Mouse (Mus musculus): ENCODE results near the gene Clip4. TPM values are rescaled to one million over a fixed set of nuclear protein-coding genes. Genes with fewer than 3 reads are reported as not detected.

Clip4 gene
- total RNA-seq, 1 experiment from 2014 or later, result not detected

DNA sequence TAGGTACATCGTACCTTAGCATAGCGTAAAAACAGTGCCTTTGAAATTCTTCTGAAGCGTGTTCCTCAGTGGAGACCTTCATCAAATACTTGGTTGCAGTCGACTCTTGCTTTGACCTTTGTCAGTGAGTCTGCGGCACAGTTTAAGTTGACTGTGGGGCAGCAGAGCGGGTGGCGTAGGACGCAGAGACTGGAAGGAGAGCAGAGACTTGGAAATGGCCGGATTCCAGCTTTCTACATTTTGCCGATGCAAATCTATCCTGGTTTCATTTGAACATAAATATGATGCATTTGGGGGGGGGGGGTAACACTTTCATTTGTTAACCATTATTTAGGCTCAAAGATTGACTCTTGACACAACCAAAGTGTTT lies 15.1 kb downstream of the Clip4 start:
- no peak for ATAC-seq (ENCODE audit: extremely low read depth, insufficient number of reproducible peaks, low FRiP score, poor library complexity, severe bottlenecking)

DNA sequence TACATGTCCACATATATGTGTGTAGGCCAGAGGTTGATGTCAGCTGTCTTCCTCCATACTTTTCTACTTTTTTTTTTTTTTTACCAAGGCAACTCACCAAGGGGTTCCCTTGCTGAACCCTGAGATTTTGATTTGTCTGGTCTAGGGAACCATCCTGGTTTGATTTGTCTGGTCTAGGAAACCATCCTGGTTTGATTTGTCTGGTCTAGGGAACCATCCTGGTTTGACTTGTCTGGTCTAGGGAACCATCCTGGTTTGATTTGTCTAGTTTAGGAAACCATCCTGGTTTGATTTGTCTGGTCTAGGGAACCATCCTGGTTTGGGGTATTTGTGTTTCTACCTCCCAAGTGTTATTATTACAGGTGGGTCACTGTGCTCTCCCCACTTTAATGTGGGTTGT lies 18.2 kb downstream of the Clip4 start:
- no peak for ATAC-seq (ENCODE audit: extremely low read depth, insufficient number of reproducible peaks, low FRiP score, poor library complexity, severe bottlenecking)

DNA sequence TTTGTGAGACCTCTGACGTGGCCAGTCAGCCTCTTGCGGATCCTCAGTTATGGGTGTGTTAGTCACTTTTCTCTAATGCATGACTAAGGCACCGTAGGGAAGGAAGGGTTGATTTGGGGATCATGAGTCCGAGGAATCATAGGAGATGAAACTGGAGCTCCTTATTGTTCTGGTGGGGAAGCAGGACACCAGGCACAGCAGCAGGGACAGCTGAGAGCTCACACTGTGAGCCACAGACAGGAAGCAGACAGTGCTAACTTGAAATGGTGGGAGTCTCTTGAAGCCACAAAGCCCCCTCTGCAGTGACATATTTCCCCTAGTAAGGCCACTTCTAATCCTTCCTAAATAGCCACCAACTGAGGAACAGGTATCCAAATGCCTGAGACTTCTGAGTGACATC lies 22.8 kb downstream of the Clip4 start:
- ATAC-seq (ENCODE audit: extremely low read depth, insufficient number of reproducible peaks, low FRiP score, poor library complexity, severe bottlenecking), result no peak

DNA sequence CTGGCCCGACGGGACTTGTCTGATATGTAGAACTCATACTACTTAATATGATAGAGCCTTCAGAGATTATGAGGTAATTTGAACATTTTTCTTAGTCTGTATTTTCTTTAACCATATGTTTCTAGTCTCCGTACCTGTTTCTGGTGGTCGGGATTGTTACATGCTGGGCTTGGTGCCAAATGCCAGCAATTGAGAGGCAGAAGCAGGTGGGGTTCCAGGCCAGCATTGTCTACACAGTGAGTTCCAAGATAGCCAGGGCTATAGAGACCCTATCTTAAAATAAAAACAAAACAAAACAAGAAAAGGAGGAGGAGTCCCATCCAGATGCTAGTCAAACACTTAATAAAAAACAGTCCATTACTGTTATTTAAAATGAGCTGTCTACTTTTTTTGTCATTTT lies 23.3 kb downstream of the Clip4 start:
- no peak for ATAC-seq (ENCODE audit: extremely low read depth, insufficient number of reproducible peaks, low FRiP score, poor library complexity, severe bottlenecking)

DNA sequence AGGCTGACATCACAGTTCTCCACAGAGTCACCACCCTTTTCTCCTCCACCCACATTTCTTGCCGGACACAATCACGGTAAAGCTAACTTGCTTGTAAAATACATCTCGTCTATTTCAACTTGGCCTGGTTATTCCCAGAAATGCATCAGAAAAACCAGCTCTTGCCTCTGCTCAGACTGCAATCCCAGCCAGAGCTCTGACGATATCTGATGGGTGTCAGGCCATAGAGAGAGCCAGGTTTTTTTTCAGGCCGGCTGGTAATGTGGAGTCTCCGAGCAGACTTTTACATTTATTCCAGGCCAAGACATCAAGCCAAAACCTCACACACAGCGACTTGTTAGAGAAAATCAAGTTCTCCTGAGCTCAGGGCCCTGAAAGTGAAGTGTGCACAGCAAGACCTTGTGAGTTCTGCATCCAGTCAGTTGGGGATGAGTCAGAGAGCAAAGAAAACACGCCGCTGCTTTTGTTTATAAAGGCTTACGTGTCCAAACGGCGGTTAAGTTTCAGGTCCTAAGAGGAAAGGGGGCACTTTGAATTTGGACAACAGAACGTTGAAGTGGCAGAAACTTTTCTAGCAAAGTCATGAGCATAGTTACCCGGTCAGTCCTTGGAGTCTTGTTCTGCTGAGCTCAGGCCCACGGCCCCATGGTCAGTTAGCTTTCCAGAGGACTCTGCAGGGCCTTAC lies 27.4 kb downstream of the Clip4 start:
- ATAC-seq (ENCODE audit: extremely low read depth, insufficient number of reproducible peaks, low FRiP score, poor library complexity, severe bottlenecking), result no peak

DNA sequence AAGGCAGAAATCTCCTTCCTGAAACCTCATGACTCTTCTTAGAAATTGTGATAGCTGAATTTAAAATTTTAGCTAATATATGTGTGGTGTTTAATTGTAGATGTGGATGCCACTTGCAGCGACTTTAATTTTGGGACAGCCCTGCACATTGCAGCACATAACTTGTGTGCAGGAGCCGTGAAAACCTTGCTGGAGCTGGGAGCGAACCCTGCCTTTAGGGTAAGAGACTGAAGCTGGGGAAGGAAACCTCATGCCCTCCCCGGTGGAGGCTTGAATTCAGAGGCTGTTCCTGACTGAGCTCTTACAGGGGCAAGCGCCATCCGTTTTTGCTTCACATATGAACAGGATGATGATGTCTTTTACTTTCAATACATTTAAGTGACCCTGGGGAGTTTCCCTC lies 35.2 kb downstream of the Clip4 start:
- no peak for ATAC-seq (ENCODE audit: extremely low read depth, insufficient number of reproducible peaks, low FRiP score, poor library complexity, severe bottlenecking)

DNA sequence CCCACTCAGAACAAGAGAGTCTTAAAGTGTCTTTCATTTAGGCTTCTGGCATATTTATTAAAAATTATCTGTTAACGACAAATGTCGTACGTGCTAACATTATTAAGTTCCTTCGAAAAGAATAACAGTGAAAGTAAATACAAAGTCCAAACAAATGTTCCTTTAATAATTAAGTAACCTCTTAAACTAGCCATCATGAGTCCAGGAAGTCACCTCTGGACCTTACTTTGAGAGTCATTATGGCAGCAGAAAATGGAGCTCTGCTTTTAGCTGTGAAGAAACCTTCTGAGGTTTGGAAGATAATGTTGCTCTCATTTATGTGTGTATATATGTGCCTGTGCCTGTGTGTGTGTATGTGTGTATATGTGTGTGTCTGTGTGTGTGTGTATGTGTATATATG lies 35.6 kb downstream of the Clip4 start:
- no peak for ATAC-seq (ENCODE audit: extremely low read depth, insufficient number of reproducible peaks, low FRiP score, poor library complexity, severe bottlenecking)

DNA sequence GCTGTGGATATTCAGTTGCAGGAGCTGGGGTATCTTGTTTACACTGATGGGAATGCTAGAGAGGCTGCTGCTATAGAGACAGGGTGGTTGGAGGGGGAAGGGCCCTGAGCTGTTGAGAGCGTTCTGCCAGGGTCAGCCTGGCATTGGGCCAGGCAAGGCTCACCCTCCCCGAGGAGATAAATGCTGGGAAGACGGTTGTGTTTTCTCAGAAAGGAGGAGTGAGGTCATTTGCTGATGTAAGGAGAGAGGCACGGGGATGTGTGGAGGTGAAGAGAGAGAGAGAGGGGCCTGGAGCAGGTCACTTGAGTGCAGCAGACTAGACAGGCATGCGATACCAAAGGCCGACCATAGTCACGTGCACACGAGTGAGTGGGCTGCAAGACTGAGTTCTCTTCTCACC lies 42.8 kb downstream of the Clip4 start:
- ATAC-seq (ENCODE audit: extremely low read depth, insufficient number of reproducible peaks, low FRiP score, poor library complexity, severe bottlenecking), result no peak

DNA sequence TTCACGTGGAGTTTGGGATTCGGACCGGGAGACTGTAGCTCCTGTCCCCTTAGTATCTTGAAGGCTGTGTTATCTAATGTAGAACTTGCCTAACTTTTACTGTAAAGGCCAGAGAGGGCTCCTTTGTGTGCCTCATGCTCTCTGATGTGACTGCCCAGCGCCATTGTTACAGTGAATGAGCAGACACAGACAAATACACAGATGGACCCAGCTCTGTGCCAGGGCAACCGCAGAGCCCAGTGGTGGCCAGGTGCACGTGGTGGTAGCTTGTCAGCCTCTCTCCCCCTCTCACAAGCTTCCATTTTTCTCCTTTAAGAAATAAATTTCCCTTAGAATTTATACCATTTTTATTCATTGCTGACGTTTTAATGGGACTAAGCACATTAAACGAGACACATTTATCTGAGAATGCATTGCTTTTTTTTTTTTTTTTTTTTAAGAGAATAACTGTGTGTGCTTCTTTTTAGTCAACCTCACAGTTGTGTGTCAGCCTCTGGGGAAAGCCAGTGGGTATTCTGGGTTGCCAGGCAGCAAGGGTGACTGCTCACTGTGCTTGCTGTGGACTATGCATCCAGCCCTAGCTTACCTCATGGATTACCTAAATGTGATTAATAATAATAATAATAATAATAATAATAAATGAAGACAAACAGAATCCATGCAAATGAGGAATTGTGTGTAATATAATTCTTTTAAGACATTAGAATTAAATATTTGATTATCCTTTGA lies 48.0 kb downstream of the Clip4 start:
- no peak for ATAC-seq (ENCODE audit: extremely low read depth, insufficient number of reproducible peaks, low FRiP score, poor library complexity, severe bottlenecking)

DNA sequence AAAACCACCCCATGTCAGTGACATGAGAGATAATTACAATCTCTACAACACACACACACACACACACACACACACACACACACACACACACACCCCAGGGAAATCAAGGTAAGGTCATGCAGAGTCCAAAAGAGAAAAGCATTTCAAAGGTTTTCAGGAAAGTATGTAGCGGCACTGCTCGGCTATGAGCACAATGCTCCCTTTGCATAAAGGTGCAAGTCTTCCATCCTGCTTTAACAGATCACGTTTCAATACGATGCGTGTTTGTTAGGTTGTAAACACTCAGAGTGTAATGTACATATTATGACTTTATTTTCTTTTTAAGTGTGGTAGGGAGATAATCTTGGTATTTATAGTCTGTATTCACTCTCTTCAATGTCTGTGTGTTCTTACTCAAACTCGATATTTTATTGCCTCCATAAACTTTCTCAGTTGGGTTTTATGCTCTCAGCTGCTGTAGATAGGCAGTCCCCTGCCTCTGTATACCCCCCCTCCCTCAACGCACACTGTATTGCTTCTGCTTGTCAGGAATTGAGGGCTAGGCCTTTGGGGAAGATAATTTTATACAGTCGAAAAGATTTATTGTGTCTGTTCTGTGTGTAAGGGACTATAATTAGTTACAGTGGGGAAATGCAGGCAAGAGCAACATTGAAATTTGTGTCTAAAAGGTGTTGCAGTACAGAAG lies 55.5 kb downstream of the Clip4 start:
- ATAC-seq (ENCODE audit: extremely low read depth, insufficient number of reproducible peaks, low FRiP score, poor library complexity, severe bottlenecking), result no peak

DNA sequence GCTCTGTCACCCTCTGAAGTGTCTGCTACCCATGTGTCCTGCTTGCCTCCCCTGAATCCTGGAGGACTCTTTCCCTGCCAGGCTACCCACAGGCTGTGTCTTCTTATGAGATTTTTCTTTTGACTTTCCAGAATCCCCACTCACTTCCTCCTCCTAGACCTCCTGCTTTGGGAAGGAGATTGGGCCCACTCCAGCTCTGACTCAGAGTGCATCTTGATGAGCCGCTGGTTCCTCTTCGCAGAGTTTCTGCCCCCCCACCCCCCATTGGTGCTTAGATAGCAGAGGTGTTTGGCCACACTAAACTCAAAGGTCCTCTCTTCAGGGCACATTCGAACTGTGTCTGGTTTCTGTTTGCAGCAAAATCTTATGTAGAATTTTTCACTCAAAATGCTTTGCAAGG lies 58.3 kb downstream of the Clip4 start:
- ATAC-seq (ENCODE audit: extremely low read depth, insufficient number of reproducible peaks, low FRiP score, poor library complexity, severe bottlenecking), result no peak

DNA sequence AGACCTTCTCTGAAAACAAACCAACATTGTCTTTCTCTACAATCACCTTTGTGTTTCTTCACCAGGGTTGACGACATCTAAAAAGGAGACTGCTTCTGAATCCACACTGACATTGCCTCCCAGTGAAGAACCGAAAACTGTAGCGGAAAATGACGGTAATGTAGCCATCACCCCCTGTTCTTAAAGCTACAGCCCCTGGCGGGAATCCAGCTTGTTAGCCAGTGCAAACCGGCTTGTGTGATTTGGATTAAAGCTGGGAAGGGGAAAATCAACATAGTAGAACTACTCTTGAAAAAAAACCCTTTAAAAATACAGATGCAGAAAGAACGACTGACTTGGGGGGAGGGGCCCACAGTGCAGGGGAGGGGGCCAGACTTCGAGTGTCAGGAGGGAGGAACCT lies 59.4 kb downstream of the Clip4 start:
- no peak for ATAC-seq (ENCODE audit: extremely low read depth, insufficient number of reproducible peaks, low FRiP score, poor library complexity, severe bottlenecking)

DNA sequence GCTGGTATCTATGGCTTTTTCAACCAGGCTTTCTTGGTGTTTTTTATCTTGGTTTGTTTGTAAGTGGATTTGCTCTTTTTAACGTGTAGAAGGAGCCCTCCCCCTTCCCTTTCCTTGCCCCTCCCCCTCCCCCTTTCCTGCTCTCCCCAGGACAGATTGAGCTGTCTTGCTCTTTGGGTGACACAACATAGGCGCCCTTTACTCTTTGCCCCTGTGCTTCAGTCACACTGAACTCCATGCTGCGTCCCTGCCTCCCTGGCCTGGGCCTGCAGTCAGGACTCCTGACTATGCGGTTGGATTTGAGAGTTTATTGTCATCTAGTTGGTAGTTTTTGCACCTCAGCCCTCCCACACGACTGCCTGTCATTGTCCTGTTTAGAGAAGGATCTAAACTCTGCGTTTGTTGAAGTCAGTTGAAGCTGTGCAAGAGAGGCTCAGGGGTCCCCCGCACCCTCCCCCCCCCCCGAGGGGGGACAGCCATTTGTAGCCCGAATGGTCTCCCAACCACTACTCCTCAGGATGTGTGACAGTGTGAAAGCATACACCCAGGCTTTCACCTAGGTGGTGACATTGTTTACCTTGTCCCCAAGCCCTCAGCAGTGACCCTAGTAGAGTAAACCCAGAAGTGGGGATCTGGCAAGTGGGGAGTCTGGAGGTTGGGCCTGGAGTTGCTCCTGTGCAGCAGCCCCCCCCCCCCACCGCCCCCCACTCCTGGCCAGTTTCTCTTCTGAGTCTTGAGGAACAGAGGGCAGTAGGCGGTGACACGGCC lies 60.6 kb downstream of the Clip4 start:
- no peak for ATAC-seq (ENCODE audit: extremely low read depth, insufficient number of reproducible peaks, low FRiP score, poor library complexity, severe bottlenecking)

DNA sequence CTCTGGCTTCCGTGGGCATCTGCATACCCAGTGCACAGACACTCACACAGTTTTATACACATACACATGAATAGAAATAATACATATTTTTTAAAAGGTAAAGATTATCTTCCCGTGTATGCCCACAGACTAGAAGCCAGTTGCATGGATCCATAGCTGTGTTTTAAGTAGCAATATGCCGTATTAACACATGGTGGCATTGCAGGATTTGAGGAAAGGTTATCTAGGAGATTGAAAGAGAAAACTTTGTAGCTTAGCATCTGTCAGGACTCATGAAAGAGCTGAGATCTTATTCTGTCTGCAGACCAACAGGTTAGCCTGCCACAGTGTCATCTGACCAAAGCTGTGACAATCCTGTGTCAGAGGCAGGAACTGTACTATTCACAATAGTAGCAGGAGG lies 63.7 kb downstream of the Clip4 start:
- no peak for ATAC-seq (ENCODE audit: extremely low read depth, insufficient number of reproducible peaks, low FRiP score, poor library complexity, severe bottlenecking)

DNA sequence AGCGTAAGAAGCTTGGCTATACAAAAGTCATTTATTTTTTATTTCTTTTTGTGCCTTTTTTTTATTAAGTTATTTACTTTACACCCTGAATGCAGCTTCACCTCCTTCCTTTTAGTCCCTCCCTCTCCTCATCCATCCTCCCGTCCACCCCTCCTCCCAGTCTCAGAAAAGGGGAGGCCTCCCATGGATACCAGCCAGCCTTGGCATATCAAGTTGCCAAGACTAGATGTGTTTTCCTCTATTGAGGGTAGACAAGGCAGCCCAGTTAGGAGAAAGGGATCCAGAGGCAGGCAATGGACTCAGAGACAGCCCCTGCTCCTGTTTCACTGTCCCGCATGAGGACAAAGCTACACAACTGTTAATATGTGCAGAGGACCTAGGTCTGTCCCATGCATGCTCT lies 93.9 kb downstream of the Clip4 start:
- no peak for ATAC-seq (ENCODE audit: extremely low read depth, insufficient number of reproducible peaks, low FRiP score, poor library complexity, severe bottlenecking)

DNA sequence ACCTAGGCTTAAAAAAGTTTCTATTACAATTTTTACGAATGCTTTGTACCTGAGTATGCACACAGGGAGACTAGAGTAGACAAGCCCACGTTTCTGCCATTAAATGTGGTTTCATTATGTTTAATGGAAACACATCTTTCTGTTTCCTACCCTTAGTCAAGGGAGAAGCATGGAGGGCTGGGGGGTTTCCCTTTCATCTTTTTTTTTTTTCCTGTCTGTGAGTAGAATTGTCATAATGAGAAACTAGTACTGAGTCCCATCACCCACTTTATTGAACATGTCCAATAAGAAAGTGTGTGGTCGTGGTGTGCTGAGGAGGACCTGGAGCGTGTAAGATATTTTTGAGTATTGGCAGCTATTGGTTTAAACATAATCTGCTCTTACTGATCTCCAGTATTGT lies 94.6 kb downstream of the Clip4 start:
- ATAC-seq (ENCODE audit: extremely low read depth, insufficient number of reproducible peaks, low FRiP score, poor library complexity, severe bottlenecking), result no peak

DNA sequence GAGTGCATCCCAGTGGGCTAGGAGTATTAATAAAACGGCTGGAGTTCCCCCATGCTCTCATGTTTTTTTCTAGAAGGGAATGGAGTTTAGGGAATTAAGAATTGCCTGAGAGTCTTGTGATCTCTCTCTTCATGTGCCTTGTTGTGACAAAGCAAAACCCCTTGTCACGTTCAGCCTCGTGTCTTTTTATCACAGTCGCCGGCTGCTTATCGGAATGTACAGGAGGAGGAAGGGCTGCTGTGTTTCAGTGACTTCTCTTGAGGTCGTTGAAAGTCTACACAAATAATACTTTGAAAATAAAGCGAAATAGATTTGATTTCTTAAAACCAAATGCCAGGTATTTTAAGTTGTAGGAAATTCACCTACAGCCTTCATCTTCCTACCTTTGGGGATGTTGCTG lies 95.8 kb downstream of the Clip4 start:
- no peak for ATAC-seq (ENCODE audit: extremely low read depth, insufficient number of reproducible peaks, low FRiP score, poor library complexity, severe bottlenecking)

DNA sequence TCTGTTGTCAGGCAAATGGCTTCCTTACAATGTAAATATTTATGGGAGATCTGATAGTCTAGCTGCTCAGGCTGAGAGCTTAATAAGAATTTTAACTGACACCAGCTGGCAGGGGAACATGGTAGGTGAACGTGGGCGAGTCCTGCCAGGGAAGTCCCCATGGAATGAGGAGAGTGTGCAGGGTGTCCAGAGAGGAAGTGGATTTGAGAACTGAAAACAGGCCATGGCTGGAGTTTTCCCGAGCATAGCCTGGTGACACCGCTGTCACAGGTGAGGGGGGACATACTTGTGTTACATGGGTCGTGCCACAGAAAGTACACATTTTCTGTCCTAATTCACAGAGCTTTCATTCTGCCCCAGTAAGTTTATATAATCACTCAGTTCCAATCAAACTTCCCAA lies 97.2 kb downstream of the Clip4 start:
- no peak for ATAC-seq (ENCODE audit: extremely low read depth, insufficient number of reproducible peaks, low FRiP score, poor library complexity, severe bottlenecking)

DNA sequence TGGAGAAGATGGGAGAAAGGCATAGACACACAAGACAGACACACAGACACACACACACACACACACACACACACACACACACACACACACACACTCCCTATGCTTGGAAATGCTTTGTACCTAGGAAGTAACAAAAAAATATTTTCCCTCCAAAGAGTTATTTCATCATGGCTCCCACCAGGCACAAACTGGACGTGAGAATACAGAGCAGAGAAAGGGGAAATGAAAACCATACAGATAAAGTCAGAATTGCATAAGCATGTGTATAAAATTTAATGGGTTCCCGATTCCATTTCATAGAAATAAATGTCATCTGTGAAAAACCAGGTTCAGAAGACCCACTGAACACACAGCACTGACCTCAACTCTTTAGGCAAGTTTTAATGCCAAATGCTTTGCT lies 99.6 kb downstream of the Clip4 start:
- ATAC-seq (ENCODE audit: extremely low read depth, insufficient number of reproducible peaks, low FRiP score, poor library complexity, severe bottlenecking), result no peak

DNA sequence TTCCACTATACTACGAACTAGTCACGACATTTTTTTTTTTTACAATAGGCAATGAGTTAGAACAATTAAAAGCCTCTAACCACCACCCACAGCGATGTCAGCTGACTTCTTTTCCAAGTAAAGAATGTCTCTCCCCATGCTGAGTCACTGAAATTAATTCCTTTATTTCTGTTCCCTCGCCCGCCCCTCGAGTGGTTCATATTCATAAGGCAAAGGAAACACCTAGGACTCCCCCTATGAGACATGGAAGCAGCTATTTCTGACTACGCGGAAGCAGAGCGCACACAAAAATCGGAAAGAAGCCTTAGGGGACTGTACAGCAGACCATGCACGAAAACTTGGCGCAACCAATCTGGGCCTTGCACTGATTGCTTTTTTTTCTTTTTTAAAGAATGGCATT lies 100.6 kb downstream of the Clip4 start:
- no peak for ATAC-seq (ENCODE audit: extremely low read depth, insufficient number of reproducible peaks, low FRiP score, poor library complexity, severe bottlenecking)

All from neutrophil, adult 5-6 weeks (primary cell).